Mouse (Mus musculus) stomach, embryonic 16.5 days (tissue): Measurements from ENCODE around the gene Itpkb. TPM values are rescaled to one million over a fixed set of nuclear protein-coding genes. Genes with fewer than 3 reads are reported as not detected.

Source experiments
- ATAC-seq: fragments of 200-750 bp; cut with Nextera tagmentation; 2 replicates; pipeline ENCODE4 v1.8.0; 2017; ENCODE audit warnings: moderate number of reproducible peaks, moderate TSS enrichment; ENCODE audit not compliant: insufficient read depth, low FRiP score
- H3K27ac ChIP-seq: fragments of 300-500 bp; sonication (generic); 2 replicates; pipeline ENCODE4 v1.5.1; 2014; ENCODE audit warnings: low read length
- H3K27me3 ChIP-seq: fragments of 300-500 bp; sonication (generic); 2 replicates; pipeline ENCODE4 v1.6.1; 2014; ENCODE audit warnings: low read length, control low read depth, mixed read lengths; ENCODE audit not compliant: control insufficient read depth, insufficient read depth
- H3K36me3 ChIP-seq: fragments of 300-500 bp; sonication (generic); 2 replicates; pipeline ENCODE4 v1.6.1; 2014; ENCODE audit warnings: low read length; ENCODE audit not compliant: control insufficient read depth, insufficient read depth
- H3K4me1 ChIP-seq: fragments of 300-500 bp; sonication (generic); 2 replicates; pipeline ENCODE4 v1.6.1; 2014; ENCODE audit warnings: low read length, control low read depth, mixed read lengths; ENCODE audit not compliant: control insufficient read depth, insufficient read depth
- H3K4me2 ChIP-seq: fragments of 300-500 bp; sonication (generic); 2 replicates; pipeline ENCODE4 v1.6.1; 2014; ENCODE audit warnings: low read depth, low read length, mixed read lengths
- H3K4me3 ChIP-seq: fragments of 300-500 bp; sonication (generic); replicated peaks from 2 replicates; pipeline ENCODE4 v1.5.1; 2014; ENCODE audit warnings: mild to moderate bottlenecking, low read length
- H3K9ac ChIP-seq: fragments of 300-500 bp; sonication (generic); 2 replicates; pipeline ENCODE4 v1.6.1; 2014; ENCODE audit warnings: low read length
- H3K9me3 ChIP-seq: fragments of 300-500 bp; sonication (generic); replicated peaks from 2 replicates; pipeline ENCODE4 v1.6.1; 2016; ENCODE audit warnings: low read length, control low read depth; ENCODE audit not compliant: control insufficient read depth
- WGBS: fragments of 180-500 bp; shearing (Covaris S2); extraction: QIAGEN DNeasy Blood & Tissue Kit; methylation state at CpG from one replicate; pipeline ENCODE4 v1.1.7; 2014; 5-methylcytosine and 5-hydroxymethylcytosine counted together
- polyA plus RNA-seq: library from polyadenylated mRNA; unstranded; fragments of >200 nt; fragmentation: Nextera tagmentation; extraction: Ambion mirVana; gene quantifications from 2 replicates; pipeline ENCODE4 v1.2.1, GENCODE M21; 2015

The Itpkb gene
- polyA plus RNA-seq, 1 experiment from 2014 or later: 7.2 TPM

GRCm38 (mm10) chr1:180402481-180403081, 72.3 kb downstream of the Itpkb start:
- peak overlapping the region; percentile 36; the same call in 1 of the 2 replicates for H3K9ac ChIP-seq
- H3K27me3 ChIP-seq: no peaks in the 10 kb centered on the region
- no peaks in the 10 kb centered on the region for H3K9me3 ChIP-seq
- no peak overlapping the region for H3K4me3 ChIP-seq
- H3K27ac ChIP-seq: peak overlapping the region; percentile 94
- WGBS: 50% methylated on average over 11 of the region's 11 CpGs
- H3K4me2 ChIP-seq: no peak overlapping the region
- ATAC-seq: no peak
- no peaks in the 10 kb centered on the region for H3K36me3 ChIP-seq
- peaks cover 53% of the 10 kb centered on the region for H3K4me1 ChIP-seq

- 0 out of 2 replicates have a peak overlapping the region, but pooled peaks have one; percentile 24 for H3K9ac ChIP-seq
- no peaks in the 10 kb centered on the region for H3K36me3 ChIP-seq
- peaks cover 60% of the 10 kb centered on the region for H3K4me1 ChIP-seq
- no peaks in the 10 kb centered on the region for H3K27me3 ChIP-seq
- no peaks in the 10 kb centered on the region for H3K9me3 ChIP-seq
- H3K4me3 ChIP-seq: no peak overlapping the region
- H3K27ac ChIP-seq: peak overlapping the region; percentile 94
- H3K4me2 ChIP-seq: peak overlapping the region; percentile 23
- WGBS: 75% methylated on average over 8 of the region's 8 CpGs
- ATAC-seq: no peak
Observed at GRCm38 (mm10) chr1:180403357-180403693, 73.0 kb downstream of the Itpkb start.

DNA sequence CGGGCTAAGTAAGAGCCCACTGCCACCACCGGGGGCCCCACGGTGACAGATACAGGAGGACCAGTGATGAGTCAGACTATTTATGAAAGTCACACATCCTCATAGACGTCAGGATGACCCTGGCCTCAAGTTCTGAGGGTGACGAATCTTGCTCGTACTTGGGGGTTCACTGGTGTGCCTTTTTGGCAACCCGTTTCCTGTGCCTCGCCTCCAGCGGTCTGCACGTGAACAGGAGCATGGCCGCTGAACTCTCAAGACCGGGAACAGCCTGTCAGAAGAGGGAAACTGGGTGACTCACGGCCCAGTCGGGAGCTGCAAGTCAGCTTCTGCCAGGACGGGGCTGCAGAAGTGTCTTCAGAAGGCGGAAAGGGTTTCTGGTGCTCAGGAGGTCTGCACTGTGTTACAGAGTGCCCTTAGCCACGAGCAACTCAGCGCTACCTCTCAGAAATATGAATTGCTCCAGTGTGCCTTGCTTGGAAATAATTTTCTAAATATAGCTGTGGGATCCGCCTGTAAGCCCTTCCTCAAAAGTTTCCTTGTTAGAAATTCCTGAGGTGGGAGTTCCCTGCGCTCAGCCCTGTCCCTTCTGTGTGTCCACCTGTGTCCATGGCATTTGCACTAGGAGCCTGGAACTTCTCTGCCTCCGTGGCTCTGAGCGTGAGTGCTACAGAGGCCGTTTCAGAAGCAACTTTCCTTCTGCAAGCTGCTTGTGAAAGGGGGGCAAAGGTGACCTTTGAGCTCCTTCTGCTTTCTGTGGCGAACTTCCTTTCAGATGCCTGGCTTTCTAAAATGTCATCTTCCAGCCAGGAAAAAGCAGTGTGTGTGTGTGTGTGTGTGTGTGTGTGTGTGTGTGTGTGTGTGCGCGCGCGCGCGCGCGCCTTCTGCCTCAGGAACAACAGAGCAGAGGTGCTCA, 73.7 kb downstream of the Itpkb start:
- Histone ChIP-seq H3K9ac (peak overlapping the region; percentile 24), H3K27ac (peak overlapping the region; percentile 94), H3K4me1 (peaks cover 66% of the 10 kb centered on the region), H3K4me2 (peak overlapping the region; percentile 23), H3K4me3 (no peak overlapping the region; the same call in 1 of the 2 replicates), H3K9me3 (no peaks in the 10 kb centered on the region), H3K27me3 (no peaks in the 10 kb centered on the region), H3K36me3 (no peaks in the 10 kb centered on the region)
- 25% methylated on average over 32 of the region's 32 CpGs for WGBS
- ATAC-seq: peak; percentile 56

DNA sequence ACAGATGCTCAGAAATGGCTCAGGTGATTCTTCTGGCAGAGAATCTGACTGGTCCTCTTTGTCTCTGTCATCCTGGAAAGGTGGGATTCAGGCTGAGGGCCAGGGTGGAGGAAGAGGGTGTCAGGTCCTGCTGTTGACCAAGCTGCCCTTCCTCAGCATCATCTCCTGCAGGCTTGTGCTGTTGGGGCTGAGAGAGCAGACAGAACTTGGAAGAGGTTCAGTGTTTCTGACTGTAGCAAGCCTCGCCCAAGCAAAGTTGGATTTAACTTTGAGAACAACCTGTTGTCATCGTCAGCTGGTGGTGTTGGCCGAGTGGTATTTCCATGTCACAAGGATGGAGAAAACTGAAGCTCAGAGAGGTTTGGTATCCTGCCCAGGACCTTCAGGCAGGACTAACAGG, 74.4 kb downstream of the Itpkb start:
- Histone ChIP-seq H3K4me3 (no peak overlapping the region), H3K27ac (peak overlapping the region; percentile 94), H3K36me3 (no peaks in the 10 kb centered on the region), H3K9ac (peak overlapping the region; percentile 24; the same call in 1 of the 2 replicates), H3K4me1 (peaks cover 74% of the 10 kb centered on the region), H3K27me3 (no peaks in the 10 kb centered on the region), H3K9me3 (no peaks in the 10 kb centered on the region), H3K4me2 (peak overlapping the region; percentile 23)
- no peak for ATAC-seq
- WGBS: 64% methylated on average over 3 of the region's 3 CpGs

- H3K4me1 ChIP-seq: peaks cover 78% of the 10 kb centered on the region
- 79% methylated on average over 9 of the region's 9 CpGs for WGBS
- no peaks in the 10 kb centered on the region for H3K36me3 ChIP-seq
- H3K9ac ChIP-seq: 0 out of 2 replicates have a peak overlapping the region, but pooled peaks have one; percentile 2
- no peak for ATAC-seq
- H3K27me3 ChIP-seq: no peaks in the 10 kb centered on the region
- no peak overlapping the region for H3K4me3 ChIP-seq
- H3K4me2 ChIP-seq: no peak overlapping the region
- H3K27ac ChIP-seq: peak overlapping the region; percentile 94; the same call in 1 of the 2 replicates
- no peaks in the 10 kb centered on the region for H3K9me3 ChIP-seq
Observed at GRCm38 (mm10) chr1:180405576-180406335, 75.5 kb downstream of the Itpkb start.

- H3K9ac ChIP-seq: no peak overlapping the region; the same call in none of the 2 replicates
- H3K4me1 ChIP-seq: peaks cover 76% of the 10 kb centered on the region
- no peak overlapping the region for H3K4me3 ChIP-seq
- 0 out of 2 replicates have a peak overlapping the region, but pooled peaks have one; percentile 48 for H3K4me2 ChIP-seq
- peak overlapping the region; percentile 43; the same call in 1 of the 2 replicates for H3K27ac ChIP-seq
- 78% methylated on average over 11 of the region's 11 CpGs for WGBS
- H3K9me3 ChIP-seq: no peaks in the 10 kb centered on the region
- H3K27me3 ChIP-seq: no peaks in the 10 kb centered on the region
- ATAC-seq: no peak
- no peaks in the 10 kb centered on the region for H3K36me3 ChIP-seq
Observed at GRCm38 (mm10) chr1:180406336-180407035, 76.2 kb downstream of the Itpkb start.

- H3K4me3 ChIP-seq: peak overlapping the region; percentile 30
- 18% methylated on average over 16 of the region's 16 CpGs for WGBS
- no peaks in the 10 kb centered on the region for H3K9me3 ChIP-seq
- peak overlapping the region; percentile 48 for H3K4me2 ChIP-seq
- peak overlapping the region; percentile 86 for H3K27ac ChIP-seq
- H3K36me3 ChIP-seq: no peaks in the 10 kb centered on the region
- H3K9ac ChIP-seq: peak overlapping the region; percentile 65
- H3K27me3 ChIP-seq: no peaks in the 10 kb centered on the region
- peaks cover 70% of the 10 kb centered on the region for H3K4me1 ChIP-seq
- ATAC-seq: peak; percentile 55
Observed at GRCm38 (mm10) chr1:180407171-180407671, 76.9 kb downstream of the Itpkb start.
